Mouse (Mus musculus) heart, postnatal 10 days (tissue): ENCODE data around the gene Ranbp3l. TPM values are rescaled to one million over a fixed set of nuclear protein-coding genes. Genes with fewer than 3 reads are reported as not detected.

ENCODE experiments used
- DNase-seq, 2 experiments: peaks; one replicate each; pipeline ENCODE4 v3.0.0; 2021
- intact Hi-C: fragments of 180-260 bp; cut with DNase I; formaldehyde crosslinking; loops from one replicate; pipeline ENCODE4 v1.15.1; 2025
- total RNA-seq, 2 experiments: library from RNA; stranded (reverse); gene quantifications; 2 replicates each; pipeline ENCODE4 v1.2.3; 2021

Ranbp3l gene
- total RNA-seq, 2 experiments from 2014 or later = not detected

DNA sequence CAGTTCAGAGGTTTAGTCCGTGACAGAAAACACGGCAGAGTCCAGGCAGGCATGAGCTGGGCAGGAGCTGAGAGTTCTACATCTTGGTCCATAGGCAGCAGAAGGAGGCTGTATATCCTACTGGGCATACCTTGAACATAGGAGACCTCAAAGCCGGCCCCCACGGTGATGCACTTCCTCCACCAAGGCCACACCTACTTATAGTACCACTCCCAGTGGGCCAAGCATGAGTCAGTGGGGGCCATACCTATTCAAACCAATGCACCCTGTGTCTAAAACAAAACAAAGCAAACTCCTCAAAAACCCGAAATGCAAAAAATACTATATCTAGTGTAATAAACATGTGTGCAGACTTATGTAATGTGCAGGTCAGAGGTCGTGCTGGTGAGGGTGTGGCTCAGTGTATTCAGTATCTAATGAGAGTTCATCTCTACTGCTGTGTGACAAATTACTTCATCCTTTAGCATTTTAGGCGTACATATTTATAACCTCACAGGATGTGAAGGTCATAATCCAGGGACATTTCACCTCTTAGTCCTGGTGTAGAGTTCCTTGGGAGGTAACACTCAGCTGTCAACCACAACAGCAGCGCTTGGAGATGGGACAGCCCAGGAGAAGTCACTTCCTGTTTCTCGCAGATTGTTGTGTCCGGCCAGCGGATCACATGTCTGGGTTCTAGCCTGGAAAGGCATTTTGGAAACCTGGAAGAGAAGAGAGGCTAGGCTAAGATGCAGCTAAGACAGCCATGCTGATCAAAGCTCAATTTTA lies 126.0 kb downstream of the Ranbp3l start:
- intact Hi-C loops = no loop called here
- DNase-seq = no peak

DNA sequence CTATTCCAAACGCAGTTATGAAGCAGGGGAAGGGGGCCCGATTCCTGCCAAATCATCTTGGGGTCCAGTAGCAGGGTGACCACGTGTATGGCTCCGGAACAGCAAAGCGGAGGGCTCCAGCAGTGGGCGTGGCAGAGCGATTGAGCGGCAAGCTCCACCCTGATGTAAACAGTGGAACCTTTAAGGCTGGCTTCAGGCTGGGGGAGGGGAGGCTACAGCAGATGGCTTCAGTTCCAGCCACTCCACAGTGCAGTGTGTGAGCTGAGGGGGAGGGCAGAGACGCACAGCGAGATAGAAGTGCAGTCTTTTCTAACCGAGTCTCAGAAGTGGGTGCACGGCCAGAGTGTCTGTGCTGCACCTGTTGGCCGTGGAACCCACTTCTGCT lies 126.6 kb downstream of the Ranbp3l start:
- peak; percentile 26 to 42 for DNase-seq
- intact Hi-C loops = no loop called here

DNA sequence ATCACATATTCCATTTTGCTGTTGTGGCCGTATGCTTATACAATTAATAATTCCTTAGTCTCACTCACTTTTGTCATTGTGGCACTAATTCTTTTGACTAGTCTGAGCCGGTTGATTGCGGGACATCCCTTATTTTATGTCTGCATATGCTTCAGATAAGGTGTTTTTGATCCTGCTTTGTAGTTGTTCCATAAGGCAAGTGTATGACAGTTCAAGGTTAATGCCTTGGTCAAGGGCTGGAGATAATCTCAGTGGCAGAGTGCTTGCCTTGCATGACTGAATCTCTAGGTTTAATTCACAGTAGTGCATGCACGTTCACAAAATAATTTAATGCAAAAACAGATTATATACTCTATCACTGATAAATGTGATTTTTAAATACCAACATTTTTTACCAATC lies 129.1 kb downstream of the Ranbp3l start:
- intact Hi-C loops = no loop called here
- no peak for DNase-seq

DNA sequence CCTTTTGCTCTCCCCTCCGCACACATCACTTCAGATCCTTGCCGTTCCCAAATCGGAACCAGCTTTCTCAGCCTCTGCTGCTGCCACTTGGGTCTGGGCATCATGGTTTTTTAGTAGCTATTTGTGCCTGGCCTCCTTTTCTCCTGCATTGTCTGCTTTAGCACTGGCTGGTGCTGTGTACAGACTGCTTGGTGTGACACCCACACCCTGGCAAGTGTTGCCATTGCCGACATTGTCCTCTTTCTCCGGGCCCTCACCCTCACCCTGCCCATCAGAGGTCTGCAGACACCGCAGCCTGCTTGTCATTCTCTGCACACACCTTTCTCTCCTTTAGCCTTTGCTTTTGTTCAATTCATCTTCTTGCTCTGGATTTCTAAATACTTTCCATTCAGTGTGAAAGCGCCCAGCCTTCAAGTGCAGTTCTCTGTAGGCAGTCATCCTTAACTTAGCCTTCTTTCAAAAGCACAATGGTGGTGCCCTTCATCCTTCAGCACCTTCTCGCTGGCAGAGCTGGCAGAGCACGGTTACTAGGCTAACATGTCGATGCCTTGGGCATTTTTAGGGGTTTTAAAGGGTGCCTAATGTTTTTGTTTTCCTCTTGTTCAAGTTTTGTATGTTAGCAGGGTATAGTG lies 132.8 kb downstream of the Ranbp3l start:
- no peak for DNase-seq
- intact Hi-C loops = no loop called here

DNA sequence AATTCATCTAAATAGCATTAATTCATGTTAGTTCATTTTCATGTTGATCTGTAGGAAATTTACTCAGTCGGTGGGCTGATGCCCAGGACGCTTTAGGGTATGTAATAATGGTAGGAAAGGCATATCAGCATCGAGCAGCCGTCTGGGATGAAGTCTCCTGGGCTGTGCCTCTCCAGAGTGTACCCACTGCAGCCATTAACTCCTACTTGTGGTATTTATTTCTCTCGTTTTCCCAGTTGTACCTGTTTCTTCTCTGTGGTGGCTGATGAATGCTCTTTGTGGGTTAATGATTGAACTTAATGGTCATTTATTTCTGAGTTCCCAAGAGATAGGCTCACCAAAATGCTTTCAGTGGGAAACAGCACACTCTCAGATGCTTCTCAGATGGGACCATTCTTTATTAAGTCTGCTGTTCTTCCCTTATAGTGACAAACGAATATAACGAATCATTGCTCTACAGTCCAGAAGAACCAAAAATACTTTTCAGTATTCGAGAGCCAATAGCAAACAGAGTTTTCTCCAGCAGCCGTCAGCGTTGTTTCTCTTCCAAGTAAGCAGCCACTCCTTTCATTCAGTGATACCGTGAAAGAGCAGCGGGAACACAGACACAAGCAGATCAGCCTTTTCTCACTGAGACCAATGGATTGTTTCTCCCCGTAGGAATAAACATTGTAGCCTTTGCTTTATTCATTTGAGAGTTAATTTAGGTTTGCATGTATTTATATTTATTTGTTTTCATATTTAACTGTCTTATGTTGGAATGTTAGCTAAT lies 138.7 kb downstream of the Ranbp3l start:
- DNase-seq = no peak
- intact Hi-C loops = no loop called here

DNA sequence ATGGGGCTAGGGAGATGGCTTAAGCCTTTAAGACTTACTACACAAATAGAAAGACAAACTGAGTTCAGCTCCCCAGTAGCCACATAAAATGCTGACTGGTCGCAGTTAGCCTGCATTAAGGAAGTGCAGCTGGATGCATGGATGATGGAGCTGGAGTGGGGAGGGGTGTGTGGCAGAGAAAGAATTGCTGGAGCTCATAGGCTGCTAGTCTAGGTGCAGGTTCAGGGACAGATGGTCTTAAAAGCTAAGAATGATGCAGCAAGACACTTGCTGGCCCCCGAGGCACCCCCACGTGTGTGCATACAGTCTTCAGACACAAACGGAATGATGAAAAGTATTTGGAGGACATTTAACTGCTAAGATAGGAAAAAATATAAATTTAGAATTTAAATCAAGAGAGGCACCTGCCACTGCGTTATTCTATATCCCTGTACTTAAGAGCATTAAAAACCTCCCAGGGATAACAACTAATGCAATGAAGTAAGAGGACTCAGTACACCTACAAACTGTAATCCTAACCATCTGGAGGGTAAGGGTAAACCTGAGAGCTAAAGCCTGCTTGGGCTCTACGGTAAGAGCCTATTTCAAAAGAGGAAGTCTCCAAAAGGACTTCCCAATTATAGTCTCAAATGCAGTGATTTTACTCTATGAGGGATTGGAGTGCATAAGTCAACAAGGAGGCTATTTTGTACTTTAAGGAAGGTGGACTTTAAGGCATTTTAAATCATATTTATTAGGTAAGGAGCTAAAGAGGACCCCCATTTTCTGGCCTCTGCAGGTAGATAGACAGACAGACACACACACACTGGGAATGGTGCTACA lies 143.0 kb downstream of the Ranbp3l start:
- intact Hi-C loops = loop anchor here (10.0 kb wide), 1 partner anchor 494 kb away; no protein-coding TSS in a partner anchor
- DNase-seq = no peak

DNA sequence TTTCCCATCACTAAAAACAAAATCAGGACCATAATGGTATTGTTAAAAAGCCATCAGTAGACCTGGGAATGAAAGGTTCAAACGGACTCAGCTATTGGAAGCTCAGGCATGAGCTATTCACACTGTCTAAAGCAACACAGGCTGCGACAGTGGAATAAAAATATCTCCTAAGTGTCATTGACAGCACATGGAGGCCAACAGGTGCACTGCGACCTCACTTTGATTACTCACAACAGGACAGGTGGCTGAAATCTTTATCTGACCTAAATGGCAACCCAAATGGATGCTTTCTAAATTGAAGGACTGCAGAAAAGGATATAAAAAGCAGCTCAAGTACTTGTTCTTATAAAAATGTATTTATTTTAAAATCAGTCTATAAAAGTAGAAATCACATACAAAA lies 143.9 kb downstream of the Ranbp3l start:
- intact Hi-C loops = loop anchor here (10.0 kb wide), 1 partner anchor 493 kb away; no protein-coding TSS in a partner anchor

DNA sequence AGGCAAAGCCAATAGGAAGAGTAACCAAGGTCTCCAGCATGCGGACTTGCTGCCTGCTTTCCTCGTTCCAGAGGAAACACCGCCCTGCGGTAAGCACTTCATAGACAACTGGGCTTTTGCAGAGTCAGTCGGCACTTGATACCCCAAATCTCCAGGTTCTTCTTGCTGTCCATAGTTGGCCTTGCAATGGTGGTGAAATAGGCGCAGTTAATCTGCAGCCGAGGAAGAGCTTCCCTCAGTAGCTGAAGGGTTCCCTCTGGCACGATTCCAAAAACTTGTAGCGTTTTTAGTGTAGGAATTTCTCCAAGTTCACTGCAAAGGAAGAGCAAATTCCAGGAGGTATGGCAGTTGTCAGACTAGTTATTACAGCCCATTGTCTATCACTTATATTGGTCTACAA lies 145.8 kb downstream of the Ranbp3l start:
- no peak for DNase-seq
- intact Hi-C loops = loop anchor here (10.0 kb wide), 1 partner anchor 491 kb away; no protein-coding TSS in a partner anchor

More for the DNA sequence above, 143.9 kb downstream of the Ranbp3l start:
- DNase-seq = no peak

DNA sequence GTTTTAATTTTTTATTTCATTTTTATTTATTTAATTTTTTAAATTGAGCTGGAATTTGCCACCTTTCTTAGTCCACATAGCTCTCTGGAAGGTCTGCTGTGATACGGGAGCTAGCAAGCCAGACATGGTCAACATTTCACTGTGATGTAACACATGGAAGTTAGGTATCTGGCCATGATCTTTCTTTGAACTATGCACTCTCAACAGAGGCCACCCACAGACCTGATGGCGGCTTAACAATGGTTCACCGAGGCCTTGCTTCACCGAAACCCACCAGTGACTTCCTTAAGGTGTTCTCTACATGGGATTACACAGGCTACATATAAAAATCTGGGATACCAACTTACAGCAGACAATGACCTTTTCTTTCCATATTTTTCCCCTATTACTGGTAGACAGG lies 146.4 kb downstream of the Ranbp3l start:
- no peak for DNase-seq
- intact Hi-C loops = loop anchor here (10.0 kb wide), 1 partner anchor 491 kb away; no protein-coding TSS in a partner anchor

DNA sequence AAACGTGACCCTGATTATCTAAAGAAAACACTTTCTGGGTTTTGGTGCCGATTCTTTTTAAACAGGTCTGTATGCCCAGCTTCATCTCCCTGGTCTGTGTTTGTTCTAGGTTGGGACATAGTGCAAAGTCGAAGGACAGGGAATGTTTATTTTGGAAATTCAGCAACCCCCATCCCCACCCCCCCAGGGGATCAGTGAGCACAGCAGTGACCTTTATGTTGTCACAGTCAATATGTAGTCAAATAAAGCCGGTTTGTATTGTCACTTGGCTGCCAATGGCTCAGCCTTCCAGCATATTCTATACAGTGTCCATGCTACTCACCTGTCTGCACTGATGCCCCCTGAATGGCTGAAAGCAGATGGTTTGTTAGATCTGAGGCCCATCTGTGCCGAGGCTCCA lies 146.8 kb downstream of the Ranbp3l start:
- no peak for DNase-seq
- intact Hi-C loops = loop anchor here (10.0 kb wide), 1 partner anchor 490 kb away; no protein-coding TSS in a partner anchor

Other genes starting within 250 kb of the Ranbp3l start
- 10 to 100 TPM; 41.3 to 46.5 TPM for gene Nadk2, start 103.3 kb downstream of the Ranbp3l start, total RNA-seq
- 10 to 100 TPM; 14.6 to 17.6 TPM for gene Lmbrd2, start 172.6 kb downstream of the Ranbp3l start, total RNA-seq
- gene Skp2, start 187.5 kb downstream of the Ranbp3l start, total RNA-seq = 1 to 10 TPM; 3.5 TPM